Mouse (Mus musculus): ENCODE measurements around the gene Gpr12.
"Not testable (repeated sequence)": the region's sequence is repeated elsewhere in the genome, so short reads cannot be mapped to it uniquely, and the experiment has no call there.

GRCm38 (mm10) chr5:146572735-146573042 is 12.3 kb downstream of the Gpr12 start:
- TF ChIP-seq CTCF (IDR thresholded peaks at IDR 0.05; ENCODE audit: borderline replicate concordance, insufficient read depth, low read depth, low read length); POLR2A (IDR thresholded peaks at IDR 0.05; ENCODE audit: borderline replicate concordance, insufficient read depth, low read length): not testable (repeated sequence)
